Mouse (Mus musculus): ENCODE results near the gene Ntrk3.

DNA sequence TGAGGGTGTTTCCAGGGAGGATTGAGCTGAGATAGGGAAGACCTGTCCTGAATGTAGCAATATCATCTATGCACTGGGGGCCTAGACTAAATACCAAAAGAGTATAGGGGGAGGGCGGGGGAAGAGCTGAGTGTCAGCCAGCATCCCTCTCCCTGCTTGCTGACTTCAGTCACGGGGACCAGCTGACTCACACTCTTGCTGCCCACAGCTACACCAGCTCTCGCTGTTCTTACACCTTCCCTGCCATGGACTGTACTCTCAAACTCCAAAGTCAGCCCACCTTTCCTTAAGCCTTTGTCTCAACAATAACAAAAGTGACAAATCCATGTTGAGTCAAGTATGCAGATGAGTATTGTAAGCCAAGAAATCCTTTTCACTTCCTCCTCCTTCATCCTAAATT, 136.0 kb downstream of the Ntrk3 start:
- TF ChIP-seq POLR2A (IDR thresholded peaks at IDR 0.05; ENCODE audit: extremely low read depth, insufficient read depth, low read length) (no peak), CTCF (IDR thresholded peaks at IDR 0.05; ENCODE audit: extremely low read depth, insufficient read depth, low read length) (no peak)
